Mouse (Mus musculus) monocyte, adult 2 months (primary cell): ENCODE data around the gene Pfkp.

Source experiments
- DNase-seq, 2 experiments: peaks; one replicate each; pipeline ENCODE4 v3.0.0; 2022; ENCODE audit warnings: low spot score in 2 of 2, low read depth in 1 of 2

The Pfkp gene

GRCm38 (mm10) chr13:6648669-6649233 is at the start of gene Pfkp:
Gene Pfkp, minus strand, starts transcription at chr13:6648777.
- peak; percentile 57 to 82 for DNase-seq

DNA sequence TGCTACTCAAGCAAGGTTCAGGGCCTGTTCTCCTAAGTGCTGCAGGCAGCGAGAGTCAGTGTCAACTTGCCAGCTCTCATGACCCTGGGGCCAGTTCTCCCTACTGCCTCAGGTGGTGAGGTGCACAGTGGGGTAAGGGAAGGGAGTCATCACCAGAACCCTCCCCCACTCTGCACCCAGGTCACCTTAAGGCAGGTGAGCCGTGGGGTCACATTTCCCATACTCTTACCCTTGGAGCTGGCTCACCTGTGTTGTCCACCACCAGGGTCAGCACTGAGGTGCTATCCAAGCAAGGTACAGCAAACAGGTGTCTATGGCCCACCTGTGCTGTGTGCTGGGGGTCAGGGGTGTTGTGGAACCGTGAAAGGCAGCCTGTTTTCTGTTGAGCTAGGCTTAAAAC is 42.0 kb upstream of the Pfkp start:
- no peak for DNase-seq

DNA sequence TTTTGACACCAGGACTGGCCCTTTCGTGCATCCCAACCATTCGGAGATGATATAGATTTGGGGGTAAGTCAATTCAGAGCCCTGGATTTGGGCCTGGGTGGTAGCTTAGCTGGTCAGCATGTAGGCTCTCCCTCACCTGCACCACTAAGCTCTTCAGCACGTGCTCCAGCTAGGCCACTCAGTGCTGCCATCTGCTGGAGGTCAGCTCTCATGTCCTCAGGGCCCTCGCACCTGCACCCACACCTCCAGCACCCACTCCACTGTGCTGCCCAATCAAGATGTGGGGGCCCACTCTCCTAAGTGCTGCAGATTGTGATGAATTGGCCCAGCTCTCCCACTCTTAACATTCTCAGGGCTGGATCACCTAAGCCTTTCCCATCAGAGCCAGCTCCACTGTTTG is 41.4 kb upstream of the Pfkp start:
- DNase-seq, result peak in 1 of 2 experiments; percentile 13

- DNase-seq, result no peak
These were observed 40.3 kb upstream of the Pfkp start for GRCm38 (mm10) chr13:6688790-6689433.

- DNase-seq, result no peak
These were observed 18.3 kb upstream of the Pfkp start for GRCm38 (mm10) chr13:6666887-6667286.

DNA sequence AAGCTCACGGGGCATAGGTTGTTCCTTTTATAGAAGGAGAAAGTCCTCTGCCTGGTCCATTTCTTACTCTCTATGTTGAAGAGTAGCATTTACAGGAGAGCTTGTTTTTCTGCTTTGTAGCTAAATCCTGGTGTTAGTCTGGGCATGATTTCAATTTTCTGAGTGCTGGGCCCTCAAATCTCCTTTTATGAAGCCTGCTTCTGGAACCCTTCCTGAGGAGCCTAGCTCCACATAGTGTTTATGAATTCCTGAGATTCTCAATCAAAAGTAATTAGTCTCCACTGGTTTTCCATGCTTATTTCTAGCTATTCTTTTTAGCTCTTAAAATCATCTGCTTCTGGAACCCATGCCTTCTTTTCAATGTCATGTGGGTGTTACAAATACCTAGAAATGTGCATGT is 16.9 kb upstream of the Pfkp start:
- DNase-seq, result no peak

DNA sequence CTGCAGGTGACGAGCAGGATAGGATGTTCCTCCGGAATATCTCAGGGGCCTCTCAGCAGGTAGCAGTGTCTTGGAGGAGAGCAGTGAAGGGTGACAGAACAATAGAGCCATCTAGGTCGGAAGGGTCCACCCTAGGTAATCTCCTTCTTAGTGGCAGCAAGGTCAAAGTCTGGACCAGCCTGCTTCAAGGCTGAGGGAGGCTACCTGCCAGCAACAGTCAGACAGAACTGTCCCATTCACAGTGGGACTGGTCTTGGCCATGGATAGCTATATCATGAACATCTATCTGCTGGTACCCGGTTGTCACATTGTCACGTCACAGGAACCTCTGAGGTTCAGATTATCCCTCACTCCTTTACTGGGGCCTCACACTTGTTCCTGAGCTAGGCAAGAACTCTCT is 15.6 kb upstream of the Pfkp start:
- DNase-seq, result no peak

GRCm38 (mm10) chr13:6659314-6659713 is 10.7 kb upstream of the Pfkp start:
- no peak for DNase-seq

GRCm38 (mm10) chr13:6657300-6657699 is 8.7 kb upstream of the Pfkp start:
- no peak for DNase-seq

DNA sequence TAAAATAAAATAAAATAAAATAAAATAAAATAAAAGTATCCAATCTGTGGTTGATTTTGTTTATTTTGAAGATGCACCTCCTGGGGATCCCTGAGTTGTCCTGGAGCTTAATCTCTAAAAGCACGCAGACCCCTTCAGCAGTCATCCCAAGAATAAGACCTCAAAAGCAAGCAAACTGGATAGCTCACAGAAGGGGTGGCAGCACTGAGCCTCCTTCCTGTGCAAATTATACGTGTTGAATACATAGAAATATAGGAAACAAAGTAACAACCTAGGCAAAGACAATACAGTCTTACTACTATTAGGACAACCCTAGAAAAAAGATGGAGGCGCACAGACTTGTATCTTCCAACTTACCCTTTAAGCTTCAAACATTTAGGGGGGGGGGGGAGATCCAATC is 965 bp upstream of the Pfkp start:
- DNase-seq, result no peak

GRCm38 (mm10) chr13:6647992-6648668 is 447 bp downstream of the Pfkp start:
- no peak for DNase-seq

DNA sequence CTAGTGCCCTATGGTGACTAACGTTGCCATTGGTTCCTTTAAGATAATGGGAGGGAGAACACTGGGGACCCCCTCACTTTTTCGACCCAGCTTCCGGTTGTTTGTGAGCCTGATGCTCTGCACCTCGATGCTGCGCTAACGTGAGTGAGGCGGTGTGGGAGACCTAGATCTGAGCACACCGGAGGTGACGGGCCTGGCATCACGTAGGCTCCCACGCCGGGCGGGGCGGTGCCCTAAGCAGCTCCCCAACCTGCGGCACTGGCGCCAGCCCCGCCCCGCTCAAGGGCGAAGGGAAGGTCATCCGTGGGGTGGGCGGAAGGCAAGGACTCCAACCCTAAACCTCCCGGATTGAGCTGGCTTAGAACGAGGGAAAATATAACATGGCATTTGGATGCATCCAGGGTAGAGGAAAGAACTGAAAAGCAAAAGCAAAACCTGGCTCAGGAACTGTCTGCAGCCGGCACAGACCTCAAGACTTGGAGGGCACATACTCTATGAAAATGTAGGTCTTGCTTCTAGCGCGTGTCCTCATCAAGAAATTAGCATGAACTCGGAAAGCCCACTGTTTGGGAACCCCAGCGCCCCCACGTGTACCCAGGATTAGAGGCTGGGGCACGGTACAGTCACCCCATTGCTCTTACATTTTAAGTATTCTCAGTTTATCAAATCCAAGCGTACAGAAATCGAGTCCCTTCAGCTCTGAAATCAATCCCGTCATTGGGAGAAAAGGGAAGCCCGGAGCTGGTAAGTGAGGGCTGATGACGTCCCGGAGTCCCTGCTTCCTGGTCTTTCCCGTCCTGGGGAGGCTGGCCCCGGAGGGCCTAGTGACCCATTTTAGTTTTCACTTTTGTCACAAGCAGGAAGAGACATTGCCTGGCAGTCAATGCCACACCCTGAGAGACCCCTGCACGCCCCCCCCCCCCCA is 1.2 kb downstream of the Pfkp start:
- DNase-seq, result peak; percentile 26 to 45

DNA sequence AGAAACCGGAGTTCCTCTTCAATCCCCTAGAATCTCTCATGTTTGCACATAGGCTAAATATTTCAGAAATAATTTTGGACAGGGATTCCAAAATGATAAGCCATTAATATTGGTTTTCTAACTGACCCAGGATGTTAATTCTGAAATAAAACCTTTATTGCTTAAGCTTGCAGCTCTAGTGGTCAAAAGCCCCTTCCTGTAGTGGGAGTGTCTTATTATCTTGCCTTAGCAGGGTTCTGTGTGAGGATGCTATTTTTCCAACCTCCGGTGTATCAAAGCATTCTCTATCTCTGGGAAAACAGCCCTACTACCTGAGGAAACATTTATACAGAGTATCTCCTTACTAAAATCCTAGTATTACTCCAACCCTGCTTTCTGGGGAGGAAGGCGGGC is 1.9 kb downstream of the Pfkp start:
- no peak for DNase-seq

DNA sequence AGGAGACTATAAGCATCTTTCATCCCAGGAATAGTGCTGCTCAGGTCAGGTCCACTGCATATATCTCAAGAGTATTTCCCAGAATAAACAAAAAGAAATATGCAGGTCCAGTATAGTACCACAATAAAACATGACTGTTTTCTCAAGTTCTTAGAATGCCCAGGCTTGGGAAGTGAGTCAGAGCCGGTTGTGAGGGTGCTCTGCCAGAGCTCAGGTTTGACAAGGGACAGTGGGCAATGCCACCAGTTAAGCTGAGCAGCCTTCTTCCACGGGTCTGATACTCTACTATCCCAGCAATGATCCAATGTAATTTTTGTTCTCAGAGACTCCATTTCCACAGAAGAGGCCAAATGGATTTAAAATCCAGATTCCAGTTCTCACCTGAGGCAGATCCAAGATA is 2.3 kb downstream of the Pfkp start:
- DNase-seq, result no peak

DNA sequence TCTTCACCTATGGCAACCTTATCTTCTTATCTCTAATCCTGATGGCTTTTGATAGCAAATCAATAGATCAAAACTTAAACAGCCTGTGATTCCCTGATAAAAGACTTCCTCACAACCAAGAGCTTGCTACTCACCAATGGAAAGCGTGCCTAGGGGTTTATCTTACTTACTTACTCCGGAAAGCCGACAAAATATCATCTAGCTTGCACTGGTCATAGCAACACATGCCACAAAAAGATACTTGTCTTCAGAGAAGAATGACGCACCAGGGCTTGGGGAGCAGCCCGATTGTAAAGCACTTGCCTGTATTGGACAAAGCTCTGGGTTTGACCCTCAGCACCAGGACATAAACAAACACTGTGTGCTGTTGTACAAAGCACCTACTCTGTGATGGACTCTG is 4.6 kb downstream of the Pfkp start:
- DNase-seq, result no peak

DNA sequence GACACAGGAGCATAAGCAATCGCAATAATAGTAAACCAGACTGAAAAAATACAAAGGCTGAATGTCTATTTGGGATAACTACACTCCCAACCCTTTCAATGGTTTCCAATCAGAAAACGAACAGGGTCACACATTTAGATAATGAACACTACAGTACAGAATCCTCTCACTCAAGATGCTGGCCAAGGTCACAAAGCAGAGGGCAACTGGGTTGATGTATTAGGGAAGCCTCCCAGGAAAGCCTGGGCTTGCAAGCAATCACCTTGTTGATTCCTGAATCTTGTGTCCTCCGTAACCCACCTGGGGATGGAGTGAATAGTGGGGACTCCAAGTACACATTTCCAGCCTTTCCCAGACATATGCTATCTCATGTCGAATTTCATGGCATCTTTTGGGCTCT is 5.6 kb downstream of the Pfkp start:
- no peak for DNase-seq

DNA sequence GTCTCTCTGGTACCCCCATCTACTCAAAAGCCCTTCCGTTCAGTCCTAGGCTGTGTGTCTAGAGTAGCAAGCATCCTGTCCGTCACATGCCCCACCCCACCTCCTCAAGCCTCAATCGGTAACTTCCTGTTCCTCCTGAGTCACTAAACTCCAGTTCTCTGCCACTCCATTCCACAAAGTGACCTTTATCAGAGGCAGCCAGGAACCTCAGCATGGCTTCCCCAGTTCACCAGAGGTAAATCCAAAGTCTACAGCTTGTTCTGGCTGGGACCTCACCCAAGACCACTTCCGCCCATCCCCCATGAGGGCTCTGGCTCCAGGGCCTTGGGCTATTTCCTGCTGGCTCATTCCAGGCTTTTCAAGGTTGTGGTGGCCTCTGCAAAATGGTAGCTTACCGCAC is 6.1 kb downstream of the Pfkp start:
- DNase-seq, result no peak

- no peak for DNase-seq
These were observed 7.1 kb downstream of the Pfkp start for GRCm38 (mm10) chr13:6641497-6641896.

DNA sequence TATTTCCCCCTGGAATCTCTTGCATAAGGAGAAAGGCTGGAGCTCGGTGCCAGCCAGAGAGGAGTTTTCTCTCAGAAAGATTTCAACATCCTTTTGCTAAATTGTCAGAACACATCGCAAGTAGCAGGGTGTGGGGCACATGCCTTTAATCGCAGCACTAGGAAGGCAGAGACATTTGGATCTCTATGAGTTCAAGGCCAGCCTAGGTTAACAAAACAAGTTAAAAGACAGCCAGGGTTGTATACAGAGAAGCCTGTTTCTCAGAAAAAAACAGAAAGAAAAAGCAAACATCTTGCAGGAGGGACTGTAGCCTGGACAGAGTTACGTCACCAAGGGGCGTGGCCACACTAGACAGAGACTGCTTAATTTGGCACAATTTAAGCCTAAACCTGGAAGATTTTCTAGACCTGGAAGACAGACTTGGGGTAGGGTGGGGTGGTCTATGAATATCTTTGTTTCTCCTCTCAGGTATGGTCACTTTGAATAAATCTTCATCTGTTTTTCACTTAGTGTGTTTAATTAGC is 9.0 kb downstream of the Pfkp start:
- no peak for DNase-seq

- DNase-seq, result no peak
These were observed 9.6 kb downstream of the Pfkp start for GRCm38 (mm10) chr13:6638976-6639375.

DNA sequence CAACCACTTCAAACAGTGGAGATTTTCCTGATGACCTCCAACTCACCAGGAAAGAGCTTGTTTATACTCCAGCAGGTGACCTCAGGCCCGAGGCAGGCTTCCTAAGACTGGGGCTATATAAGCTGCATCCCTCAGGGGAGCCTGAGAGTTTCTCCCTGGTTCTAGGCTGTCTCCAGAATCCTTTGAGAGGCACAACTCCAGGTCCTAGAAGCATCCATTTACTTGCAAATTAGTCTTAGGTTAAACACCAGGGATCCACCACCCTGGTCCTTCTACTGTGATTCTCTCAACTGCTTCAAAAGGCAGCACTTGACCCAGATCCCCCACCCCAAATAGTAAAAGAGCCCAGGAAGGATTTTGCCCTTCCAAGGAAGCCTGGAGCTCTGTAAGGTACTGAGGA is 10.2 kb downstream of the Pfkp start:
- DNase-seq, result no peak
